Mouse (Mus musculus) hindbrain, postnatal 0 days (tissue): ENCODE measurements around the gene Gm973. TPM values are rescaled to one million over a fixed set of nuclear protein-coding genes. Genes with fewer than 3 reads are reported as not detected.

Experiments
- ATAC-seq: fragments of 200-750 bp; cut with Nextera tagmentation; 2 replicates; pipeline ENCODE4 v1.8.0; 2017; ENCODE audit warnings: mild to moderate bottlenecking, moderate TSS enrichment, moderate library complexity
- DNase-seq: peaks from one replicate; pipeline ENCODE4 v3.0.0-alpha.2; 2015; ENCODE audit warnings: low spot score
- H3K27ac ChIP-seq: fragments of 300-500 bp; sonication (generic); 2 replicates; pipeline ENCODE4 v1.5.1; 2014; ENCODE audit warnings: mild to moderate bottlenecking
- H3K27me3 ChIP-seq: fragments of 300-500 bp; sonication (generic); 2 replicates; pipeline ENCODE4 v1.6.1; 2014; ENCODE audit warnings: low read length, mixed read lengths; ENCODE audit not compliant: insufficient read depth
- H3K36me3 ChIP-seq: fragments of 300-500 bp; sonication (generic); 2 replicates; pipeline ENCODE4 v1.6.1; 2014; ENCODE audit warnings: low read length, mixed read lengths; ENCODE audit not compliant: insufficient read depth
- H3K4me1 ChIP-seq: fragments of 300-500 bp; sonication (generic); 2 replicates; pipeline ENCODE4 v1.6.1; 2014; ENCODE audit warnings: antibody characterized with exemption, low read length, mixed read lengths; ENCODE audit not compliant: insufficient read depth
- H3K4me2 ChIP-seq: fragments of 300-500 bp; sonication (generic); 2 replicates; pipeline ENCODE4 v1.6.1; 2014; ENCODE audit warnings: low read depth, mild to moderate bottlenecking, low read length, moderate library complexity, mixed read lengths
- H3K4me3 ChIP-seq: fragments of 300-500 bp; sonication (generic); 2 replicates; pipeline ENCODE4 v1.5.1; 2014; ENCODE audit warnings: low read length
- H3K9ac ChIP-seq: fragments of 300-500 bp; sonication (generic); replicated peaks from 2 replicates; pipeline ENCODE4 v1.6.1; 2014; ENCODE audit warnings: mild to moderate bottlenecking, low read length, moderate library complexity, mixed read lengths
- H3K9me3 ChIP-seq: fragments of 300-500 bp; sonication (generic); 2 replicates; pipeline ENCODE4 v1.6.1; 2016; ENCODE audit warnings: low read length, mixed read lengths
- CTCF ChIP-seq: IDR thresholded peaks from 2 replicates; pipeline ENCODE4 v1.5.1; 2016; ENCODE audit warnings: antibody characterized with exemption, control low read depth, low read depth
- WGBS: fragments of 180-500 bp; shearing (Covaris S2); extraction: QIAGEN DNeasy Blood & Tissue Kit; methylation state at CpG from one replicate; pipeline ENCODE4 v1.1.7; 2014; 5-methylcytosine and 5-hydroxymethylcytosine counted together
- polyA plus RNA-seq: library from polyadenylated mRNA; unstranded; fragments of >200 nt; fragmentation: Nextera tagmentation; extraction: Ambion mirVana; gene quantifications from 2 replicates; pipeline ENCODE4 v1.2.1, GENCODE M21; 2015
- total RNA-seq: library from RNA; depleted of rRNA; stranded (reverse); fragments of >200 nt; gene quantifications from 2 replicates; pipeline ENCODE4 v1.2.3, GENCODE M21; 2014

Gm973 gene
- total and polyA plus RNA-seq, 2 experiments from 2014 or later = 11.9 to 12.5 TPM

DNA sequence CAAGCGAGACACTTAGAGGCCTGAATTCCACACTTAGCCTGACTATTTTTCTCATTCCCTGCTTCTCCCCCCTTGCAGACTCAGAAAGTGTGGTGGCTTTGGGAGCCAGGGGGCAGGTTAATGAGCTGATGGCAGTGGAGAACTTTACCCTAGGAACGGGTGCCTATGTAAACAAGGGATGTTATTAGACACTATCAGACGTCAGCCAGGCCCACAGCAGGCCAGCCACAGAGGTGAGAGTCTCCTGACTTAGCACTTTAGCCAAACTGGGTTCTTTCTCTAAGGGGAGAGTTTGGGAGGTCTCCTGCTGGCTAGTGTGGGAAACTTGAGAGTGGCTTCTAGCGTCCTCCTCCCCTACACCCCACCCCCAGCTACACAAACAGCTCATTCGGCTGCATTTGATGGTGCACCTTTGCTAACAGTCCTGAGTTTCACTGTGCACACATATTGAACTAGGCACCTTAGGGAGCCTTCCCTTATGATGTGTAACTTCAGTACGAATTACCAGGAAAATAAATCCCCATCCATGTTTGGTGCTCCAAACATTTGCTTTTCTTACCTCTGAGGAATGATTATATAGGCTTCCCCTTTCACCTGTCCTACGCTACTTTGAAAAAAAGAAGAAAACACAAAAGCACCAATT is 12.3 kb upstream of the Gm973 start:
- no peak overlapping the region for H3K4me2 ChIP-seq
- no peak overlapping the region for H3K27ac ChIP-seq
- DNase-seq (no peak), ATAC-seq (no peak)
- H3K9me3 ChIP-seq = no peaks in the 10 kb centered on the region
- no peak for TF ChIP-seq CTCF
- H3K4me3 ChIP-seq = no peak overlapping the region
- no peaks in the 10 kb centered on the region for H3K27me3 ChIP-seq
- H3K4me1 ChIP-seq = no peaks in the 10 kb centered on the region
- H3K9ac ChIP-seq = no peak overlapping the region
- WGBS = 70% methylated on average over 7 of the region's 7 CpGs
- H3K36me3 ChIP-seq = no peaks in the 10 kb centered on the region

- Histone ChIP-seq H3K36me3 (no peaks in the 10 kb centered on the region), H3K9ac (no peak overlapping the region), H3K27ac (no peak overlapping the region), H3K4me3 (no peak overlapping the region), H3K27me3 (no peaks in the 10 kb centered on the region), H3K4me1 (no peaks in the 10 kb centered on the region), H3K9me3 (no peaks in the 10 kb centered on the region), H3K4me2 (no peak overlapping the region)
- ATAC-seq = no peak
- DNase-seq = no peak
- no peak for TF ChIP-seq CTCF
- 77% methylated on average over 2 of the region's 2 CpGs for WGBS
These were observed 11.8 kb upstream of the Gm973 start for GRCm38 (mm10) chr1:59504302-59504700.

GRCm38 (mm10) chr1:59508463-59509139 is 7.5 kb upstream of the Gm973 start:
- WGBS = 16% methylated on average over 17 of the region's 17 CpGs
- no peaks in the 10 kb centered on the region for H3K36me3 ChIP-seq
- no peak overlapping the region for H3K27ac ChIP-seq
- TF ChIP-seq CTCF = no peak
- no peaks in the 10 kb centered on the region for H3K27me3 ChIP-seq
- H3K4me3 ChIP-seq = no peak overlapping the region
- DNase-seq (peak; percentile 55), ATAC-seq (0 out of 2 replicates have a peak, but pooled peaks have one; percentile 40)
- no peaks in the 10 kb centered on the region for H3K9me3 ChIP-seq
- H3K4me1 ChIP-seq = no peaks in the 10 kb centered on the region
- no peak overlapping the region for H3K9ac ChIP-seq
- H3K4me2 ChIP-seq = peak overlapping the region; percentile 14; the same call in 1 of the 2 replicates

DNA sequence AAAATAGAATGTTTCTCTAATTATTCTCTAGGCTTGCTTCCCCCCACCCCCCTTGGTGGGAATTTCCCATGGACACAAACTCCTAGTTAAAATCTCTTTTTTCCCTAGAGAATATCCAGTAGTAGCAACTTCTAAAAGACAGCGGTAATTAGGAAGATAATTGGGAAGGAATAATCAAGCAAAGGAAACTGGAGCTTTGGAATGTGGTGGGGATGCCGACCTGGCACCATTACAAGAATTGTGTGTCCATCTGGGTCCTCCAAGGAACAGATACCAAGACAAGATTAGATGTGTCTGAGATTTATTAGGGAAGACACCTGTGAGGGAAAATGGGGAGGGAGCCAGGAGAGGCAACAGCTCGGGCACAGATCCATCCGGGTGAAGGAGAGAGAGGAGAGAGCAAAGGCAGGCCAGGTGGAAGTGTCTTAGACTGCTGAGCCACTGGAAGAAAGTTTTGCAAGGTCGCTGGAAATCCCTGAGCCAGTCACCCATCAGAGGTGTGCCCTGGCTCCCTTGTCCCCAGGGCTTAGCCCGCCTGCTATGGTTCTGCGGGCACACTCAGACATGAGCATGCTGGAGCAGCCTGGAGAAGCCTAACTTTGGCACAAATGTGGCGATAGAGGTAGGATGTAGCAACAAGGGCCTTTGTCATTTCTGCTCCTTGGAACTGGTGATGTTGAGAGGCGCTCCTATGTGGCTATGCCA is 4.3 kb upstream of the Gm973 start:
- Histone ChIP-seq H3K9me3 (no peaks in the 10 kb centered on the region), H3K27ac (no peak overlapping the region), H3K36me3 (no peaks in the 10 kb centered on the region), H3K4me2 (no peak overlapping the region), H3K4me1 (peaks cover 7% of the 10 kb centered on the region), H3K27me3 (no peaks in the 10 kb centered on the region), H3K4me3 (no peak overlapping the region), H3K9ac (no peak overlapping the region)
- TF ChIP-seq CTCF = no peak
- ATAC-seq = no peak
- DNase-seq = no peak
- WGBS = 66% methylated on average over 9 of the region's 9 CpGs

- WGBS = 55% methylated on average over 11 of the region's 11 CpGs
These were observed 4.3 kb downstream of the Gm973 start for GRCm38 (mm10) chr1:59520226-59520837.

DNA sequence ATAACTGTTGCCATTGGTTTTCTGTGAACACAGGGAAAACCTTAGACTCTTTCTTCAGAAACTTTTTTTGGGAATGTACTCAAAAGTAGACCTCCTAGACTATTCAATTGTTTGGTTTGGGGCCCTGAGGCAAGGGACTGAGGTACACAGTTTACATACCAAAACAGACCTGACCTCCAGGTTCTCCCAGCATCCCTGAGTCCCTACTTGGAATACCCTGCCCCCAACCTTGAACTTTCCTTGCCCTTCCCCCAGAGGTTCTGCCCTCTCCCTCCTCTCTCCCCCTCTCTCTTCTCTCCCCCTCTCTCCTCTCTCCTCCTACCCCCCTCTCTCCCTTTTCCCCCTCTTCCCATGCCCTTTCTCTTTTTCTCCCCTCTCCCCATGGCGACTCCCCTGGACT is 6.4 kb downstream of the Gm973 start:
- no peak for DNase-seq
- TF ChIP-seq CTCF = no peak
- no peaks in the 10 kb centered on the region for H3K36me3 ChIP-seq
- H3K9ac ChIP-seq = no peak overlapping the region
- H3K4me1 ChIP-seq = 0 out of 2 replicates have a peak, but pooled peaks cover 13% of the 10 kb centered on the region
- no peak overlapping the region for H3K27ac ChIP-seq
- no peak overlapping the region for H3K4me2 ChIP-seq
- 56% methylated on average over 1 of the region's 1 CpGs for WGBS
- H3K4me3 ChIP-seq = no peak overlapping the region
- no peaks in the 10 kb centered on the region for H3K27me3 ChIP-seq
- no peak for ATAC-seq
- H3K9me3 ChIP-seq = no peaks in the 10 kb centered on the region

More at GRCm38 (mm10) chr1:59520226-59520837, 4.3 kb downstream of the Gm973 start:
- Histone ChIP-seq H3K27me3 (no peaks in the 10 kb centered on the region), H3K36me3 (no peaks in the 10 kb centered on the region), H3K4me2 (no peak overlapping the region), H3K9ac (no peak overlapping the region), H3K9me3 (no peaks in the 10 kb centered on the region), H3K27ac (no peak overlapping the region), H3K4me3 (no peak overlapping the region), H3K4me1 (peaks cover 27% of the 10 kb centered on the region)
- no peak for DNase-seq
- ATAC-seq = no peak
- no peak for TF ChIP-seq CTCF
